In the genomic region with DNA sequence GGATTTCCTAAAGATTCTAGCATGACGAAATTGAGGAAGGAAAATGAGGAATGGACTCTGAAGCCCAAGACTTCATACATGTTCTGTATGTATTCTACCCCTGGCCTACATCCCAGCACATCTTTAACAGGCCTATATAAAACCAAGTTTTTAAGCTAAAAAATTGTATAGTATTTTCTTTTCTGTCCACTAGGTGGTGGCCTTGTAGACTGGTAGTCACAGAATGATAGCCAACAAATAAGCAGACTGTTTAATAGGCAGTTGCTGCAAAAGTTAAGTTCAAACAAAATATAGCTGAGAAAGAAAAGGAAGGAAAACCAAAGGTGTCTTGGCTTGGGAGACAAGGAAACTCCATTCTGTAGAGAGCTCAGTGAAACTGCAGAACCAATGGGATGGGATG, we compare ENCODE assay signal across 15 mouse cellular contexts. TPM values are rescaled to one million over a fixed set of nuclear protein-coding genes. Genes with fewer than 3 reads are reported as not detected.
DNase-seq lines count a peak whose midpoint lies in the region; ATAC-seq and TF ChIP-seq lines count a peak whose summit lies in the region.
"Had no signal": no experiment of that assay in that cellular context is flagged by ENCODE, and none has a peak within 500 bp of the region (broad histone marks: within the 10 kb centered on the region; RNA-seq: fewer than 3 reads in every experiment).

No protein-coding gene starts in this region.

- H3K9ac ChIP-seq in hindbrain, postnatal 0 days (replicated peaks; ENCODE audit: low read length) = no peak overlapping the region
- no peak overlapping the region for H3K9ac ChIP-seq in hindbrain, embryonic 12.5 days
- H3K9ac ChIP-seq in midbrain, embryonic 14.5 days (replicated peaks; ENCODE audit: low read length) = no peak overlapping the region
- H3K9ac ChIP-seq: neural tube, embryonic 13.5 days had no signal

- TF ChIP-seq CTCF in hindbrain, postnatal 0 days (IDR thresholded peaks at IDR 0.05; ENCODE audit: low read depth) = peak; percentile 64

- no peak overlapping the region for H3K4me3 ChIP-seq in hindbrain, postnatal 0 days (ENCODE audit: low read length)
- H3K4me3 ChIP-seq in hindbrain, embryonic 12.5 days = no peak overlapping the region
- H3K4me3 ChIP-seq in midbrain, embryonic 14.5 days (replicated peaks; ENCODE audit: low read depth, low read length) = no peak overlapping the region
- H3K4me3 ChIP-seq in midbrain, embryonic 10.5 days = no peak overlapping the region
- no peak overlapping the region for H3K4me3 ChIP-seq in limb, embryonic 10.5 days
- H3K4me3 ChIP-seq: hindbrain, embryonic 10.5 days; neural tube, embryonic 13.5 days had no signal

- DNase-seq in hindbrain, postnatal 0 days (ENCODE audit: low spot score) = peak; percentile 51
- DNase-seq in midbrain, embryonic 14.5 days = peak; percentile 66
- DNase-seq in midbrain, embryonic 10.5 days (ENCODE audit: low spot score) = no peak
- peak; percentile 10 for DNase-seq in MEL-GATA-1-ER (ENCODE audit: extremely low read depth, low read depth)
- DNase-seq in limb, embryonic 10.5 days (ENCODE audit: low spot score) = no peak
- DNase-seq: adrenal gland, postnatal 10 days; cerebellum, postnatal 36 days; kidney, postnatal 14 days; lung, postnatal 14 days had no signal

- WGBS in hindbrain, postnatal 0 days = 74% methylated on average over 1 of the region's 1 CpGs
- 89% methylated on average over 1 of the region's 1 CpGs for whole genome bisulfite sequencing in hindbrain, embryonic 12.5 days
- WGBS in midbrain, embryonic 14.5 days = 84% methylated on average over 1 of the region's 1 CpGs
- WGBS in midbrain, embryonic 10.5 days = 79% methylated on average over 1 of the region's 1 CpGs
- 80% methylated on average over 1 of the region's 1 CpGs for WGBS in limb, embryonic 10.5 days

- no peak overlapping the region for H3K27ac ChIP-seq in hindbrain, postnatal 0 days
- no peak overlapping the region for H3K27ac ChIP-seq in hindbrain, embryonic 12.5 days
- no peak overlapping the region for H3K27ac ChIP-seq in midbrain, embryonic 14.5 days (replicated peaks; ENCODE audit: low read depth, low read length)
- no peak overlapping the region for H3K27ac ChIP-seq in midbrain, embryonic 10.5 days (replicated peaks)
- no peak overlapping the region for H3K27ac ChIP-seq in limb, embryonic 10.5 days
- H3K27ac ChIP-seq: hindbrain, embryonic 10.5 days; neural tube, embryonic 13.5 days had no signal

- peaks cover 54% of the 10 kb centered on the region for H3K36me3 ChIP-seq in hindbrain, postnatal 0 days (ENCODE audit: insufficient read depth, low read length)
- H3K36me3 ChIP-seq in hindbrain, embryonic 12.5 days = peaks cover 49% of the 10 kb centered on the region
- H3K36me3 ChIP-seq in midbrain, embryonic 14.5 days (ENCODE audit: control insufficient read depth, insufficient read depth, low read length) = peaks cover 75% of the 10 kb centered on the region
- peaks cover 95% of the 10 kb centered on the region for H3K36me3 ChIP-seq in midbrain, embryonic 10.5 days
- peaks cover 97% of the 10 kb centered on the region for H3K36me3 ChIP-seq in limb, embryonic 10.5 days

- no peaks in the 10 kb centered on the region for H3K27me3 ChIP-seq in hindbrain, postnatal 0 days (ENCODE audit: insufficient read depth, low read length)
- H3K27me3 ChIP-seq in hindbrain, embryonic 12.5 days = no peaks in the 10 kb centered on the region
- no peaks in the 10 kb centered on the region for H3K27me3 ChIP-seq in midbrain, embryonic 14.5 days (ENCODE audit: control insufficient read depth, insufficient read depth, low read length)
- no peaks in the 10 kb centered on the region for H3K27me3 ChIP-seq in midbrain, embryonic 10.5 days (ENCODE audit: low read depth, poor library complexity, severe bottlenecking)
- H3K27me3 ChIP-seq in limb, embryonic 10.5 days (ENCODE audit: low read depth, poor library complexity, severe bottlenecking) = no peaks in the 10 kb centered on the region
- H3K27me3 ChIP-seq: neural tube, embryonic 13.5 days had no signal

- H3K4me1 ChIP-seq in hindbrain, postnatal 0 days (ENCODE audit: insufficient read depth, low read length) = no peaks in the 10 kb centered on the region
- no peaks in the 10 kb centered on the region for H3K4me1 ChIP-seq in hindbrain, embryonic 12.5 days
- no peaks in the 10 kb centered on the region for H3K4me1 ChIP-seq in midbrain, embryonic 14.5 days (ENCODE audit: control insufficient read depth, insufficient read depth, low read length)
- H3K4me1 ChIP-seq in midbrain, embryonic 10.5 days = no peaks in the 10 kb centered on the region
- no peaks in the 10 kb centered on the region for H3K4me1 ChIP-seq in limb, embryonic 10.5 days
- H3K4me1 ChIP-seq: hindbrain, embryonic 10.5 days; neural tube, embryonic 13.5 days had no signal

- H3K9me3 ChIP-seq in hindbrain, postnatal 0 days (ENCODE audit: low read length) = no peaks in the 10 kb centered on the region
- no peaks in the 10 kb centered on the region for H3K9me3 ChIP-seq in hindbrain, embryonic 12.5 days (replicated peaks)
- H3K9me3 ChIP-seq in midbrain, embryonic 14.5 days (ENCODE audit: control insufficient read depth, low read length) = no peaks in the 10 kb centered on the region
- no peaks in the 10 kb centered on the region for H3K9me3 ChIP-seq in midbrain, embryonic 10.5 days (replicated peaks)
- H3K9me3 ChIP-seq in limb, embryonic 10.5 days (replicated peaks) = no peaks in the 10 kb centered on the region
- H3K9me3 ChIP-seq: neural tube, embryonic 13.5 days had no signal

- no peak for ATAC-seq in hindbrain, postnatal 0 days
- no peak for ATAC-seq in hindbrain, embryonic 12.5 days (ENCODE audit: low FRiP score)
- ATAC-seq in midbrain, embryonic 14.5 days (ENCODE audit: low FRiP score, low TSS enrichment) = no peak
- peak; percentile 65; the same call in 1 of the 2 replicates for ATAC-seq in megakaryocyte-erythroid progenitor cell, adult 5-6 weeks (replicated peaks; ENCODE audit: low FRiP score, low TSS enrichment, poor library complexity, severe bottlenecking)
- ATAC-seq: midbrain, embryonic 16.5 days had no signal

- H3K4me2 ChIP-seq in hindbrain, postnatal 0 days (ENCODE audit: low read depth, low read length) = no peak overlapping the region
- H3K4me2 ChIP-seq in hindbrain, embryonic 12.5 days (replicated peaks) = no peak overlapping the region
- no peak overlapping the region for H3K4me2 ChIP-seq in midbrain, embryonic 14.5 days (ENCODE audit: low read length)
- H3K4me2 ChIP-seq: heart, embryonic 11.5 days; neural tube, embryonic 13.5 days had no signal

RNA-seq across cellular contexts. Expression of gene Ncapd3, which starts 44.7 kb away (rescaled TPM):
- 21.3 and 22.3 TPM in 2 replicates for total RNA-seq in hindbrain, postnatal 0 days (2014; rRNA removed)
- polyA plus RNA-seq in hindbrain, postnatal 0 days (2015; fragmentation: Nextera tagmentation; extraction: Ambion mirVana) = 6.9 and 7.4 TPM in 2 replicates
- polyA plus RNA-seq in hindbrain, embryonic 12.5 days (2016; fragmentation: Nextera tagmentation; extraction: Ambion mirVana) = 27.8 TPM in 2 replicates
- polyA plus RNA-seq in midbrain, embryonic 14.5 days (2014; fragmentation: Nextera tagmentation; extraction: Ambion mirVana) = 16.7 and 24.6 TPM in 2 replicates
- 36.9 and 37.3 TPM in 2 replicates for polyA plus RNA-seq in midbrain, embryonic 10.5 days (2016; fragmentation: Nextera tagmentation; extraction: Ambion mirVana)
- total RNA-seq in megakaryocyte-erythroid progenitor cell, adult 5-6 weeks (2014; fragmentation: Nextera tagmentation) = 69.3 and 79.4 TPM in 2 replicates
- total RNA-seq in megakaryocyte-erythroid progenitor cell, adult 5-6 weeks (2017) = 47.9 and 52.1 TPM in 2 replicates
- 35.9 and 39.2 TPM in 2 replicates for polyA plus RNA-seq in limb, embryonic 10.5 days (2016; fragmentation: Nextera tagmentation; extraction: Ambion mirVana)

RNA-seq across cellular contexts. Expression of gene Vps26b, which starts 44.8 kb away (rescaled TPM):
- total RNA-seq in hindbrain, postnatal 0 days (2014; rRNA removed) = 141 and 162 TPM in 2 replicates
- polyA plus RNA-seq in hindbrain, postnatal 0 days (2015; fragmentation: Nextera tagmentation; extraction: Ambion mirVana) = 69.2 and 74.3 TPM in 2 replicates
- 68.6 and 68.8 TPM in 2 replicates for polyA plus RNA-seq in hindbrain, embryonic 12.5 days (2016; fragmentation: Nextera tagmentation; extraction: Ambion mirVana)
- polyA plus RNA-seq in midbrain, embryonic 14.5 days (2014; fragmentation: Nextera tagmentation; extraction: Ambion mirVana) = 85.3 and 102 TPM in 2 replicates
- polyA plus RNA-seq in midbrain, embryonic 10.5 days (2016; fragmentation: Nextera tagmentation; extraction: Ambion mirVana) = 38.3 and 40.7 TPM in 2 replicates
- 24.5 and 29.6 TPM in 2 replicates for total RNA-seq in megakaryocyte-erythroid progenitor cell, adult 5-6 weeks (2014; fragmentation: Nextera tagmentation)
- total RNA-seq in megakaryocyte-erythroid progenitor cell, adult 5-6 weeks (2017) = 33.4 and 34.7 TPM in 2 replicates
- 40.3 and 43.8 TPM in 2 replicates for polyA plus RNA-seq in limb, embryonic 10.5 days (2016; fragmentation: Nextera tagmentation; extraction: Ambion mirVana)

Comparison
In these comparisons a context has a peak if more than half of its experiments do, and no peak if none do; other contexts are left out.
1. DNase-seq: peak in hindbrain, postnatal 0 days (single experiment), midbrain, embryonic 14.5 days (single experiment) and MEL-GATA-1-ER (single experiment); none in midbrain, embryonic 10.5 days (single experiment) and limb, embryonic 10.5 days (single experiment).